Mouse (Mus musculus) hindbrain, embryonic 13.5 days (tissue): ENCODE data around the gene Sdad1. TPM values are rescaled to one million over a fixed set of nuclear protein-coding genes. Genes with fewer than 3 reads are reported as not detected.

ENCODE experiments used
- ATAC-seq: fragments of 200-750 bp; cut with Nextera tagmentation; 2 replicates; pipeline ENCODE4 v1.8.0; 2017; ENCODE audit warnings: moderate TSS enrichment; ENCODE audit not compliant: low FRiP score
- H3K27ac ChIP-seq: fragments of 300-500 bp; sonication (generic); 2 replicates; pipeline ENCODE4 v1.5.1; 2015; ENCODE audit warnings: inconsistent platforms, mild to moderate bottlenecking, moderate library complexity
- H3K27me3 ChIP-seq: fragments of 300-500 bp; sonication (generic); 2 replicates; pipeline ENCODE4 v1.6.1; 2015; ENCODE audit warnings: mild to moderate bottlenecking, inconsistent platforms
- H3K36me3 ChIP-seq: fragments of 300-500 bp; sonication (generic); 2 replicates; pipeline ENCODE4 v1.6.1; 2015; ENCODE audit warnings: mild to moderate bottlenecking, inconsistent platforms
- H3K4me1 ChIP-seq: fragments of 300-500 bp; sonication (generic); replicated peaks from 2 replicates; pipeline ENCODE4 v1.6.1; 2015; ENCODE audit warnings: inconsistent platforms
- H3K4me2 ChIP-seq: fragments of 300-500 bp; sonication (generic); 2 replicates; pipeline ENCODE4 v1.6.1; 2015; ENCODE audit warnings: inconsistent platforms, mild to moderate bottlenecking, moderate library complexity
- H3K4me3 ChIP-seq: fragments of 300-500 bp; sonication (generic); 2 replicates; pipeline ENCODE4 v1.5.1; 2015; ENCODE audit warnings: mild to moderate bottlenecking, inconsistent platforms
- H3K9ac ChIP-seq: fragments of 300-500 bp; sonication (generic); 2 replicates; pipeline ENCODE4 v1.6.1; 2015; ENCODE audit warnings: mild to moderate bottlenecking, inconsistent platforms
- H3K9me3 ChIP-seq: fragments of 300-500 bp; sonication (generic); 2 replicates; pipeline ENCODE4 v1.6.1; 2016; ENCODE audit warnings: inconsistent platforms
- WGBS: fragments of 180-500 bp; shearing (Covaris S2); methylation state at CpG from one replicate; pipeline ENCODE4 v1.1.7; 2015; 5-methylcytosine and 5-hydroxymethylcytosine counted together
- polyA plus RNA-seq: library from polyadenylated mRNA; unstranded; fragments of >200 nt; fragmentation: Nextera tagmentation; extraction: Ambion mirVana; gene quantifications from 2 replicates; pipeline ENCODE4 v1.2.1, GENCODE M21; 2015

Gene Sdad1
- polyA plus RNA-seq, 1 experiment from 2014 or later: 31.1 TPM

- Histone ChIP-seq H3K27ac (no peak within 1 kb of the TSS), H3K4me3 (no peak within 1 kb of the TSS), H3K4me1 (no peaks in the 10 kb centered on the region), H3K9ac (no peak within 1 kb of the TSS), H3K36me3 (no peaks in the 10 kb centered on the region), H3K27me3 (no peaks in the 10 kb centered on the region), H3K9me3 (no peaks in the 10 kb centered on the region), H3K4me2 (no peak within 1 kb of the TSS)
- WGBS: 95% methylated on average over 17 of the region's 17 CpGs
- no peak for ATAC-seq
Measured at GRCm38 (mm10) chr5:92331635-92332338, 21.5 kb upstream of the Sdad1 start, which contains the start of gene Art3. Gene Art3, plus strand, starts transcription at chr5:92331827.

- Histone ChIP-seq H3K9ac (no peak overlapping the region), H3K36me3 (no peaks in the 10 kb centered on the region), H3K4me3 (no peak overlapping the region), H3K27me3 (no peaks in the 10 kb centered on the region), H3K4me1 (no peaks in the 10 kb centered on the region), H3K9me3 (no peaks in the 10 kb centered on the region), H3K4me2 (no peak overlapping the region), H3K27ac (no peak overlapping the region)
- 89% methylated on average over 12 of the region's 12 CpGs for WGBS
- ATAC-seq: no peak
Measured at GRCm38 (mm10) chr5:92331122-92331521, 20.8 kb upstream of the Sdad1 start.

DNA sequence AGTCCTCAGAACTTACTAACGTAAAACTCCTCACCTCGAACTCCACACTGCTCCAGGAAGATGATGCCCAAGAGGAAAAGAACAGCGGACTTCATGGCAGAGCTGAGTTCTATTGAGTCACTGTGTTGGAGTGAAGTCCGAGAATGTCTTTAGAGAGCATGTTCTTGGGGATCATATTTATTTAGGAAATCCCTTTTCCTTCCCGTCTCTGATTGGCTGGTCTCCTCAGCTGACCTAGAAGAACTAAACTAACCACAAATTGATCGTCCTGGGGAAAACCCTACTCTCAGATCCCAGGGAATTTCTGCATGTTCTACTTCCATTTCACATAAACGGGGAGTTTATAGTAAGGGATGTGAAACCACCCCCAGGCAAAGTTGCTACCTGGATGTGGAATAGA, 17.6 kb upstream of the Sdad1 start, which contains the start of gene Cxcl9:
Gene Cxcl9 (minus strand): TSS at position 151 of the 400 bp plus-strand sequence.
- Histone ChIP-seq H3K27ac (no peak within 1 kb of the TSS), H3K9ac (no peak within 1 kb of the TSS), H3K36me3 (no peaks in the 10 kb centered on the region), H3K9me3 (no peaks in the 10 kb centered on the region), H3K4me1 (no peaks in the 10 kb centered on the region), H3K27me3 (no peaks in the 10 kb centered on the region), H3K4me3 (no peak within 1 kb of the TSS), H3K4me2 (no peak within 1 kb of the TSS)
- no peak for ATAC-seq
- WGBS: 91% methylated on average over 7 of the region's 7 CpGs

GRCm38 (mm10) chr5:92327367-92327766, 17.1 kb upstream of the Sdad1 start:
- no peaks in the 10 kb centered on the region for H3K9me3 ChIP-seq
- H3K36me3 ChIP-seq: no peaks in the 10 kb centered on the region
- no peak for ATAC-seq
- H3K27ac ChIP-seq: no peak overlapping the region
- no peak overlapping the region for H3K4me3 ChIP-seq
- no peak overlapping the region for H3K4me2 ChIP-seq
- no peaks in the 10 kb centered on the region for H3K4me1 ChIP-seq
- 83% methylated on average over 6 of the region's 6 CpGs for WGBS
- no peaks in the 10 kb centered on the region for H3K27me3 ChIP-seq
- H3K9ac ChIP-seq: no peak overlapping the region

GRCm38 (mm10) chr5:92323264-92323663, 13.0 kb upstream of the Sdad1 start:
- H3K27ac ChIP-seq: no peak overlapping the region
- H3K9me3 ChIP-seq: no peaks in the 10 kb centered on the region
- no peaks in the 10 kb centered on the region for H3K27me3 ChIP-seq
- no peaks in the 10 kb centered on the region for H3K4me1 ChIP-seq
- H3K4me2 ChIP-seq: no peak overlapping the region
- H3K9ac ChIP-seq: no peak overlapping the region
- WGBS: 89% methylated on average over 5 of the region's 5 CpGs
- no peaks in the 10 kb centered on the region for H3K36me3 ChIP-seq
- no peak for ATAC-seq
- no peak overlapping the region for H3K4me3 ChIP-seq

- Histone ChIP-seq H3K9ac (no peak overlapping the region), H3K4me1 (no peaks in the 10 kb centered on the region), H3K27ac (no peak overlapping the region), H3K9me3 (no peaks in the 10 kb centered on the region), H3K27me3 (no peaks in the 10 kb centered on the region), H3K4me2 (no peak overlapping the region), H3K36me3 (no peaks in the 10 kb centered on the region), H3K4me3 (no peak overlapping the region)
- WGBS: 89% methylated on average over 4 of the region's 4 CpGs
- ATAC-seq: no peak
Measured at GRCm38 (mm10) chr5:92322612-92323011, 12.3 kb upstream of the Sdad1 start.

- no peaks in the 10 kb centered on the region for H3K36me3 ChIP-seq
- no peak overlapping the region for H3K9ac ChIP-seq
- ATAC-seq: no peak
- no peak overlapping the region for H3K4me2 ChIP-seq
- H3K4me1 ChIP-seq: no peaks in the 10 kb centered on the region
- 77% methylated on average over 8 of the region's 8 CpGs for WGBS
- H3K27ac ChIP-seq: no peak overlapping the region
- no peak overlapping the region for H3K4me3 ChIP-seq
- H3K27me3 ChIP-seq: no peaks in the 10 kb centered on the region
- H3K9me3 ChIP-seq: no peaks in the 10 kb centered on the region
Measured at GRCm38 (mm10) chr5:92321631-92322400, 11.5 kb upstream of the Sdad1 start.

- H3K27ac ChIP-seq: no peak overlapping the region
- H3K4me1 ChIP-seq: no peaks in the 10 kb centered on the region
- no peak overlapping the region for H3K9ac ChIP-seq
- ATAC-seq: no peak
- H3K4me2 ChIP-seq: no peak overlapping the region
- H3K9me3 ChIP-seq: no peaks in the 10 kb centered on the region
- 93% methylated on average over 14 of the region's 14 CpGs for WGBS
- H3K4me3 ChIP-seq: no peak overlapping the region
- no peaks in the 10 kb centered on the region for H3K36me3 ChIP-seq
- H3K27me3 ChIP-seq: no peaks in the 10 kb centered on the region
Measured at GRCm38 (mm10) chr5:92318596-92318995, 8.3 kb upstream of the Sdad1 start.

GRCm38 (mm10) chr5:92318119-92318518, 7.8 kb upstream of the Sdad1 start:
- ATAC-seq: no peak
- no peak overlapping the region for H3K4me2 ChIP-seq
- no peak overlapping the region for H3K4me3 ChIP-seq
- H3K9ac ChIP-seq: no peak overlapping the region
- no peaks in the 10 kb centered on the region for H3K27me3 ChIP-seq
- H3K9me3 ChIP-seq: no peaks in the 10 kb centered on the region
- H3K36me3 ChIP-seq: no peaks in the 10 kb centered on the region
- no peak overlapping the region for H3K27ac ChIP-seq
- no peaks in the 10 kb centered on the region for H3K4me1 ChIP-seq
- WGBS: 85% methylated on average over 7 of the region's 7 CpGs

DNA sequence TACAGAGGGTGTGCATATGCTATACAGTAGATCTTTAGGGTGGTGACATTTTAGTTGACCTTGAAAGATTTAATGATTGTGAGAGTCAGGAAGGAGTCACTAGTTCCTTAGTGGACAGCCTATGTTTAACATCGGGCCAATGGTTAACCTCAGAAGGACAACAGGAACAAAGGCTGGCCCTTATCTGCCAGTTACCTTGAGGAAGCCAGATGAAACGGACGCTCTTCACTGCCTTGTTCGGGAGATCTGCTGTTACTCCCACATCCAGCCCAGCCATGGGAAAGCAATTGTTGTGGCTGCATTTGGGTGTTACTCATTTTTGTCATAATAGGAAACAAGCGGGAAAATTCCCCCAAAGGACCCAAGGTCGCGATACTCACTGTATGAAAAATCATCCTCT, 3.5 kb upstream of the Sdad1 start:
- Histone ChIP-seq H3K4me1 (peaks cover 10% of the 10 kb centered on the region), H3K27ac (no peak overlapping the region), H3K36me3 (no peaks in the 10 kb centered on the region), H3K4me2 (no peak overlapping the region), H3K9ac (no peak overlapping the region), H3K27me3 (no peaks in the 10 kb centered on the region), H3K9me3 (no peaks in the 10 kb centered on the region), H3K4me3 (no peak overlapping the region)
- ATAC-seq: no peak
- WGBS: 78% methylated on average over 7 of the region's 7 CpGs

DNA sequence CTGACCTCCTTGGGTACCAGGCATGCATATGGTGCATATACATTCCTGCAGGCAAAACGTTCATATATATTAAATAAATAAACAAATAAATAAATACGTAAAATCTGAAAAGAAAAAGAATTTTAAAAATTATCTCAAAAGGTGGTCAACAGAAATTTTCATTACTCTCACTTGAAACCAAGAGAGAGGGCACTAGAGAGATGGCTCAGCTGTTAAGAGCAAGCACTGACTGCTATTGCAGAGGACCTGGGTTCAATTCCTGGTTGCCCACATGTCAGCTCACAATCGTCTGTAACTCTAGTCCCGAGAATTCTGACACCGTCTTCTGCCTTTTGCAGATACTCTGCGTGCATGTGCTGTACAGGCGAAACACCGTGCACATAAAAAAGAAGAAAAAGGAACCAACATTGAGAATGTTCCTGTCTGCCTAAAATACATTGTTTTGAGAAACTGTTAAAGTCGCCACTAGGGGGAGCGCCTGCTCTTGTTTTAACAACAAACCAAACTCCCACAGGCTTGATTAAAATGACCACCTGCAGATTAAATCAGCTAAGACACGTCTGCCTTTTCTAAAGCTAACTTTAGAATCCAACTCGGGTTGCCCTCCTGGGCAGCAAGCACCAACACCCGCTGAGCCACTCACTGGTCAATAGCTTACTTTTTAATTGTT, 1.9 kb upstream of the Sdad1 start:
- Histone ChIP-seq H3K27me3 (no peaks in the 10 kb centered on the region), H3K36me3 (no peaks in the 10 kb centered on the region), H3K9ac (no peak overlapping the region), H3K4me2 (no peak overlapping the region), H3K9me3 (no peaks in the 10 kb centered on the region), H3K4me3 (no peak overlapping the region), H3K27ac (no peak overlapping the region), H3K4me1 (peaks cover 16% of the 10 kb centered on the region)
- ATAC-seq: no peak
- 16% methylated on average over 13 of the region's 13 CpGs for WGBS

- no peak overlapping the region for H3K27ac ChIP-seq
- H3K9ac ChIP-seq: no peak overlapping the region
- no peaks in the 10 kb centered on the region for H3K27me3 ChIP-seq
- H3K36me3 ChIP-seq: peaks cover 62% of the 10 kb centered on the region
- H3K9me3 ChIP-seq: no peaks in the 10 kb centered on the region
- ATAC-seq: no peak
- 92% methylated on average over 3 of the region's 3 CpGs for WGBS
- H3K4me1 ChIP-seq: peaks cover 11% of the 10 kb centered on the region
- H3K4me2 ChIP-seq: no peak overlapping the region
- no peak overlapping the region for H3K4me3 ChIP-seq
Measured at GRCm38 (mm10) chr5:92304291-92304690, 6.0 kb downstream of the Sdad1 start.
